Mouse (Mus musculus) CH12.LX (cell line): ENCODE measurements around the gene Dedd.

ENCODE experiments used
- POLR2A ChIP-seq: IDR thresholded peaks from 2 replicates; pipeline ENCODE4 v1.6.1; 2011; ENCODE audit warnings: low read depth, mild to moderate bottlenecking, improper control_type of control experiment, low read length
- POLR2AphosphoS2 ChIP-seq: IDR thresholded peaks from 2 replicates; pipeline ENCODE4 v1.6.1; 2011; ENCODE audit warnings: low read depth, low read length, improper control_type of control experiment

DNA sequence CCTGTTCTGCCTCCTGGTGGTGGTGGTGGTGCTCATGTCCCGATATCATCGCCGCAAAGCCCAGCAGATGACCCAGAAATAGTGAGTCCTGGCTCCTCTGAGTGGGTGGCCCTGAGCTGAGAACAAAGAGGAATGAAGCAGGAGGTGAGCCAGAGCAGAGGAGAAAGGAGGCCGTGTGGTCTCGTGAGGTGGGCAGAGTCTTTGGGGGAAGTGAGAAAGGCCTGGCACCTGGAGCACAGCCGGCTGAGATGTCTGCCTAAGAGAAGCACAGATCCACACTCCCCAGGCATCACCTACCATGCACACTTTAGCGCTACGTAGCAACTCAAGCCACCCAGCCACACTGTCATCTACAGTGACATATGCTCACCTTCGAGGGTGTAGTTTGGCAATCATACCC is 56.2 kb downstream of the Dedd start:
- TF ChIP-seq POLR2A (no peak), POLR2AphosphoS2 (no peak)
